Mouse (Mus musculus): ENCODE measurements around the gene Napsa. TPM values are rescaled to one million over a fixed set of nuclear protein-coding genes. Genes with fewer than 3 reads are reported as not detected.

Napsa gene
- polyA plus RNA-seq, 1 experiment from 2014 or later = 3.9 TPM

DNA sequence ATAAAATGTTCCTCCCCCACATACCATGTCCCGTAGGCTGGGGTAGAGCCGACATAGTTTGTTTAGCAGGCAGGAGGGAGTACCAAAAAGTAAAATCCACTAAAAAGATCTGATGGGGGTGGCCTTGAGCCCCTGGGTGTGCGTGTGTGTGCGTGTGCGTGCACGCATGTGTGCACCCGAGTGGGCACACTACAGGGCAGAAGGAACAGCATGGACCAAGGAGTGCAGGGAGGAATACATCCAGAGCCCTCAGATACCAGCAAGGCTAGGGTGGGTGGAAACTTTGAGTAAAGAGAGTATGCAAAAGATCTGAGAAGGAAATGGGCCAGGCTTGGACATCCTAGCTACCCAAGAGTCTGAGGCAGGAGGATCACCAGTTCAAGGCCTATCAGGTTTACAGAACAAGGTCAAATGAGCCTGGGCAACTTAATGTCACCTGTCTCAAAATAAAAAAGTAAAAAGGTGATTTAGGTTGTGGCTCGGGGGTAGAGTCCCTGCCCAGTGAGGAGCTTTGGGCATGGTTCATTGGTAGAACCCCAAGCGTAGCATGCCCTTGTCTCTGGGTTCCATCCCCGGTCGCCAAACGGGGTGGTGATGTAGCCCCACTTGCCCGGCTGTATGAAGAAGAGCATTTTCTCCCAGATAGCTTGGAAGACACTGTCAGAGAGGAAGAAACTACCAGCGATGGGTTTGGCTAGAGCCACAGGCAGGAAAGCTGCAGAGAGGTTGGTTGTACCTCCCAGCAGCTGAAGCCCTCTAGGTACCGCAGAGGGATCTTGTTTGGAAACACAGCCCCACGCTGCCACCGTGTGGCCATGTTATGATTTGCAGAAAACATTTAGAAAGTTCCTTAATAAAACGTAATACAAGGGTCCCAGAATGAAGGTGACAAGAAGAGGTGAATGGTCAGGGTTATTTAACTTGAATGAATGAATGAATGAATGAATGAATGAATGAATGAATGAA is 11.5 kb upstream of the Napsa start:
- Histone ChIP-seq H3K4me3 (ENCODE audit: low read length) (no peak overlapping the region), H3K27me3 (replicated peaks; ENCODE audit: control insufficient read depth, insufficient read depth, low read length) (no peaks in the 10 kb centered on the region), H3K4me2 (ENCODE audit: low read depth, low read length) (no peak overlapping the region), H3K36me3 (ENCODE audit: control insufficient read depth, insufficient read depth, low read length) (no peaks in the 10 kb centered on the region), H3K9me3 (ENCODE audit: control insufficient read depth, low read length) (no peaks in the 10 kb centered on the region), H3K4me1 (ENCODE audit: control insufficient read depth, insufficient read depth, low read length) (peaks cover 4% of the 10 kb centered on the region; the same call in 1 of the 2 replicates), H3K27ac (ENCODE audit: low read length) (no peak overlapping the region), H3K9ac (ENCODE audit: low read depth, low read length) (no peak overlapping the region)
- ATAC-seq = no peak
- 51% methylated on average over 18 of the region's 18 CpGs for WGBS

- H3K9me3 ChIP-seq (ENCODE audit: control insufficient read depth, low read length) = no peaks in the 10 kb centered on the region
- H3K4me2 ChIP-seq (ENCODE audit: low read depth, low read length) = no peak overlapping the region
- no peak for ATAC-seq
- no peak overlapping the region for H3K4me3 ChIP-seq (ENCODE audit: low read length)
- WGBS = 50% methylated on average over 8 of the region's 8 CpGs
- H3K9ac ChIP-seq (ENCODE audit: low read depth, low read length) = no peak overlapping the region
- no peaks in the 10 kb centered on the region for H3K27me3 ChIP-seq (replicated peaks; ENCODE audit: control insufficient read depth, insufficient read depth, low read length)
- no peak overlapping the region for H3K27ac ChIP-seq (ENCODE audit: low read length)
- no peaks in the 10 kb centered on the region for H3K36me3 ChIP-seq (ENCODE audit: control insufficient read depth, insufficient read depth, low read length)
- H3K4me1 ChIP-seq (ENCODE audit: control insufficient read depth, insufficient read depth, low read length) = no peaks in the 10 kb centered on the region
Observed at GRCm38 (mm10) chr7:44563284-44563683, 8.9 kb upstream of the Napsa start.

DNA sequence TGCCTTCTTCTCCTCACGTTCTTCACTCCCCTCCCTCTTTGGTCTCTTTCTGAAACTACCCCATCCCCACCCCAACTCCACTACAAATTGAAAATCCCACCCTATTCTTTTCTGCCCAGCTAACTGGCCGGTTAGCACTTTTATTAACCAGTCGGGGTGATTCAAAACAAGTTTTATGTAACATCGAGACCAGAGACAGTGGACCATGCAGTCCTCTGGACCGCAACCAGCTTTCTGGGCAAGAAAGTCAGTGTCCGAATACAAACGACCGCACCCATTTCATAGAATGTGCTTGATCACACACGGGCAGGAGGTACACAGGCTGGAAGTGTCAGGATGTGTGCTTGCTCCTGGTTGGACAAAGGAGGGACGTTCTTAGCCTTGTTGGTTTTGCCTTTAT is 7.7 kb upstream of the Napsa start:
- ATAC-seq = no peak
- 82% methylated on average over 10 of the region's 10 CpGs for WGBS

DNA sequence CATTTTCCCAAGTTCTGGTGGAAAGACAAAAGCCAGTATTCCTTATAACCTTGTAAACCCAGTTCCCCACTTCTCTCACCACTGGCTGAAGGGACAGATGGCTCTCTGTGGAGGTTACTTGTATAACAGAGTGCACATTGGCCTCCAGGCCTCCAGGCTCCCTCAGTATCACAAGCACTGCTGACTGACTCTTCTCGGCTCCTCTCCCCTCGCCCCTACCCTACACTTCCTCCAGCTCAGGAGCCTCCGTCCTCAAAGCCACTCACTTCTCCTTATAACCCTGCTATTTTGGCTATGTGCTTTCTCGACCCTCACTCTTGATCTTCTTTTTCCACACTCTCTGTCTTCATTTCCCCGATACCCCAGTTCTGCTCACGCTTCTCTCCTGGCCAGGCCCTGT is 6.8 kb upstream of the Napsa start:
- no peak overlapping the region for H3K9ac ChIP-seq (ENCODE audit: low read depth, low read length)
- no peaks in the 10 kb centered on the region for H3K27me3 ChIP-seq (replicated peaks; ENCODE audit: control insufficient read depth, insufficient read depth, low read length)
- H3K4me3 ChIP-seq (ENCODE audit: low read length) = no peak overlapping the region
- H3K9me3 ChIP-seq (ENCODE audit: control insufficient read depth, low read length) = no peaks in the 10 kb centered on the region
- ATAC-seq = no peak
- 70% methylated on average over 6 of the region's 6 CpGs for WGBS
- no peak overlapping the region for H3K4me2 ChIP-seq (ENCODE audit: low read depth, low read length)
- no peaks in the 10 kb centered on the region for H3K4me1 ChIP-seq (ENCODE audit: control insufficient read depth, insufficient read depth, low read length)
- H3K36me3 ChIP-seq (ENCODE audit: control insufficient read depth, insufficient read depth, low read length) = no peaks in the 10 kb centered on the region
- no peak overlapping the region for H3K27ac ChIP-seq (ENCODE audit: low read length)

More for the DNA sequence above, 7.7 kb upstream of the Napsa start:
- Histone ChIP-seq H3K4me3 (ENCODE audit: low read length) (no peak overlapping the region), H3K9me3 (ENCODE audit: control insufficient read depth, low read length) (no peaks in the 10 kb centered on the region), H3K4me1 (ENCODE audit: control insufficient read depth, insufficient read depth, low read length) (no peaks in the 10 kb centered on the region), H3K27ac (ENCODE audit: low read length) (no peak overlapping the region), H3K9ac (ENCODE audit: low read depth, low read length) (no peak overlapping the region), H3K4me2 (ENCODE audit: low read depth, low read length) (no peak overlapping the region), H3K36me3 (ENCODE audit: control insufficient read depth, insufficient read depth, low read length) (no peaks in the 10 kb centered on the region), H3K27me3 (replicated peaks; ENCODE audit: control insufficient read depth, insufficient read depth, low read length) (no peaks in the 10 kb centered on the region)

- Histone ChIP-seq H3K4me2 (ENCODE audit: low read depth, low read length) (no peak overlapping the region), H3K27me3 (replicated peaks; ENCODE audit: control insufficient read depth, insufficient read depth, low read length) (no peaks in the 10 kb centered on the region), H3K36me3 (ENCODE audit: control insufficient read depth, insufficient read depth, low read length) (no peaks in the 10 kb centered on the region), H3K4me3 (ENCODE audit: low read length) (no peak overlapping the region), H3K9me3 (ENCODE audit: control insufficient read depth, low read length) (no peaks in the 10 kb centered on the region), H3K4me1 (ENCODE audit: control insufficient read depth, insufficient read depth, low read length) (no peaks in the 10 kb centered on the region), H3K27ac (ENCODE audit: low read length) (no peak overlapping the region), H3K9ac (ENCODE audit: low read depth, low read length) (no peak overlapping the region)
- ATAC-seq = no peak
- 57% methylated on average over 9 of the region's 9 CpGs for WGBS
Observed at GRCm38 (mm10) chr7:44568803-44569202, 3.4 kb upstream of the Napsa start.

GRCm38 (mm10) chr7:44570989-44571388 is 1.2 kb upstream of the Napsa start:
- H3K36me3 ChIP-seq (ENCODE audit: control insufficient read depth, insufficient read depth, low read length) = no peaks in the 10 kb centered on the region
- no peak overlapping the region for H3K4me2 ChIP-seq (ENCODE audit: low read depth, low read length)
- no peak overlapping the region for H3K27ac ChIP-seq (ENCODE audit: low read length)
- WGBS = 80% methylated on average over 6 of the region's 6 CpGs
- no peaks in the 10 kb centered on the region for H3K27me3 ChIP-seq (replicated peaks; ENCODE audit: control insufficient read depth, insufficient read depth, low read length)
- H3K9ac ChIP-seq (ENCODE audit: low read depth, low read length) = no peak overlapping the region
- H3K4me3 ChIP-seq (ENCODE audit: low read length) = no peak overlapping the region
- no peaks in the 10 kb centered on the region for H3K4me1 ChIP-seq (ENCODE audit: control insufficient read depth, insufficient read depth, low read length)
- ATAC-seq = no peak
- H3K9me3 ChIP-seq (ENCODE audit: control insufficient read depth, low read length) = no peaks in the 10 kb centered on the region

DNA sequence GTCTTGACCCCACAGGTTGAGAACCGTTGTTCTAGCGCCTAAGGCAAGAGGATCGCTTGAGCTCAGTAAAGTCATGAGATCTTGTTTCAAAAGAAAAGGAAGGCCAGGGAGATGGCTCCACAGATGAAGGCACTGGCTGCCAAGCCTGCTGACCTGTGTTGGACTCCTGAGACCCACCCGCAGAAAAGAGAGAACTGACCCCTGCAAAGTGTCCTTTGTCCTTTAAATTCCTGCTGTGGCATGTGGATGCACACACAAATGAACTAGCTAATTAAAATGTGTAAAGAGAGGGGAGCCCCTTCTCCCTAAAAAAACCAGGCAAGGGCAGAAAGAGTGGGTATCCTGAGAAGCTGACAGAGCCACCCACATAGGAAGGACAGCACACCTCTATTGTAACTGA is 369 bp upstream of the Napsa start:
- no peak for ATAC-seq
- no peaks in the 10 kb centered on the region for H3K4me1 ChIP-seq (ENCODE audit: control insufficient read depth, insufficient read depth, low read length)
- H3K4me2 ChIP-seq (ENCODE audit: low read depth, low read length) = no peak overlapping the region
- 70% methylated on average over 4 of the region's 4 CpGs for WGBS
- H3K27ac ChIP-seq (ENCODE audit: low read length) = no peak overlapping the region
- no peak overlapping the region for H3K9ac ChIP-seq (ENCODE audit: low read depth, low read length)
- no peaks in the 10 kb centered on the region for H3K27me3 ChIP-seq (replicated peaks; ENCODE audit: control insufficient read depth, insufficient read depth, low read length)
- no peaks in the 10 kb centered on the region for H3K36me3 ChIP-seq (ENCODE audit: control insufficient read depth, insufficient read depth, low read length)
- no peak overlapping the region for H3K4me3 ChIP-seq (ENCODE audit: low read length)
- no peaks in the 10 kb centered on the region for H3K9me3 ChIP-seq (ENCODE audit: control insufficient read depth, low read length)

DNA sequence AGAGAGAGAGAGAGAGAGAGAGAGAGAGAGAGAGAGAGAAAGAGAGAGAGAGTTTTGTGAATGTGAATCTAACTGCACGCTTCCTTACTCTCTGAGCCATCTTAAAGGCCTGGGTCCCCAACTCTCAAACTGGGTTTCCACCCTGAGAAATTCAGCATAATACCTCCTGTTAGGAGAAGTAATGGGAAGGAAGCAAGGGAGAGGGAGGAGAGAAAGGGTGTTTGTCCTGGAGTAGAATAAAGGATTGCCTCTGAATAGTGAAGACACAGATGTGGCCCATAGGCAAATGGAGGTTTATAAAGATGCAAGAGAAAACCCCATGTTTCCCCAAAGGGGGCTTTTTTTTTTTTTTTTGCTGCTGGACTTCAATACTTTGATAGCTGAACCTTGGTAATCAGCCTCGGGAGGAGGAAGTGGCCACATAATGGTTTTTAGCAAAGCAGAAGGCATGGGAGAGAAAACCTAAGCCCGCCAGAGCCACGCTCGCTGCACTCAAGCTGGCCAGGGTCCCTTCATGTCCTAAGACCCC is 840 bp downstream of the Napsa start:
- Histone ChIP-seq H3K9ac (ENCODE audit: low read depth, low read length) (no peak overlapping the region), H3K9me3 (ENCODE audit: control insufficient read depth, low read length) (no peaks in the 10 kb centered on the region), H3K4me1 (ENCODE audit: control insufficient read depth, insufficient read depth, low read length) (no peaks in the 10 kb centered on the region), H3K27ac (ENCODE audit: low read length) (no peak overlapping the region), H3K4me3 (ENCODE audit: low read length) (no peak overlapping the region), H3K4me2 (ENCODE audit: low read depth, low read length) (no peak overlapping the region), H3K27me3 (replicated peaks; ENCODE audit: control insufficient read depth, insufficient read depth, low read length) (no peaks in the 10 kb centered on the region), H3K36me3 (ENCODE audit: control insufficient read depth, insufficient read depth, low read length) (no peaks in the 10 kb centered on the region)
- ATAC-seq = no peak
- 77% methylated on average over 5 of the region's 5 CpGs for WGBS

- no peak overlapping the region for H3K4me3 ChIP-seq (ENCODE audit: low read length)
- H3K27me3 ChIP-seq (replicated peaks; ENCODE audit: control insufficient read depth, insufficient read depth, low read length) = no peaks in the 10 kb centered on the region; the same call in 1 of the 2 replicates
- no peak for ATAC-seq
- peaks cover 5% of the 10 kb centered on the region for H3K9me3 ChIP-seq (ENCODE audit: control insufficient read depth, low read length)
- no peak overlapping the region for H3K4me2 ChIP-seq (ENCODE audit: low read depth, low read length)
- no peaks in the 10 kb centered on the region for H3K4me1 ChIP-seq (ENCODE audit: control insufficient read depth, insufficient read depth, low read length)
- no peaks in the 10 kb centered on the region for H3K36me3 ChIP-seq (ENCODE audit: control insufficient read depth, insufficient read depth, low read length)
- WGBS = 41% methylated on average over 5 of the region's 5 CpGs
- no peak overlapping the region for H3K9ac ChIP-seq (ENCODE audit: low read depth, low read length)
- no peak overlapping the region for H3K27ac ChIP-seq (ENCODE audit: low read length)
Observed at GRCm38 (mm10) chr7:44576333-44576844, 4.2 kb downstream of the Napsa start.

Measured in intestine, embryonic 16.5 days (tissue).